Mouse (Mus musculus) kidney, embryonic 15.5 days (tissue): ENCODE data around the gene Nabp1. TPM values are rescaled to one million over a fixed set of nuclear protein-coding genes. Genes with fewer than 3 reads are reported as not detected.

Experiments used
- ATAC-seq: fragments of 200-750 bp; cut with Nextera tagmentation; replicated peaks from 2 replicates; pipeline ENCODE4 v1.8.0; 2017; ENCODE audit warnings: moderate TSS enrichment; ENCODE audit not compliant: low FRiP score
- H3K27ac ChIP-seq: fragments of 300-500 bp; sonication (generic); 2 replicates; pipeline ENCODE4 v1.5.1; 2015; ENCODE audit warnings: mild to moderate bottlenecking, inconsistent platforms
- H3K27me3 ChIP-seq: fragments of 300-500 bp; sonication (generic); 2 replicates; pipeline ENCODE4 v1.6.1; 2015; ENCODE audit warnings: inconsistent platforms
- H3K36me3 ChIP-seq: fragments of 300-500 bp; sonication (generic); 2 replicates; pipeline ENCODE4 v1.6.1; 2015; ENCODE audit warnings: inconsistent platforms
- H3K4me1 ChIP-seq: fragments of 300-500 bp; sonication (generic); 2 replicates; pipeline ENCODE4 v1.6.1; 2015; ENCODE audit warnings: inconsistent platforms
- H3K4me2 ChIP-seq: fragments of 300-500 bp; sonication (generic); 2 replicates; pipeline ENCODE4 v1.6.1; 2015; ENCODE audit warnings: moderate library complexity, mild to moderate bottlenecking, inconsistent platforms
- H3K4me3 ChIP-seq: fragments of 300-500 bp; sonication (generic); replicated peaks from 2 replicates; pipeline ENCODE4 v1.5.1; 2015; ENCODE audit warnings: mild to moderate bottlenecking, inconsistent platforms
- H3K9ac ChIP-seq: fragments of 300-500 bp; sonication (generic); 2 replicates; pipeline ENCODE4 v1.6.1; 2015; ENCODE audit warnings: mild to moderate bottlenecking, inconsistent platforms
- H3K9me3 ChIP-seq: fragments of 300-500 bp; sonication (generic); replicated peaks from 2 replicates; pipeline ENCODE4 v1.6.1; 2016; ENCODE audit warnings: inconsistent platforms
- WGBS: fragments of 180-500 bp; shearing (Covaris S2); methylation state at CpG from one replicate; pipeline ENCODE4 v1.1.7; 2015; ENCODE audit warnings: mixed read lengths; 5-methylcytosine and 5-hydroxymethylcytosine counted together
- polyA plus RNA-seq: library from polyadenylated mRNA; unstranded; fragments of >200 nt; fragmentation: Nextera tagmentation; extraction: Ambion mirVana; gene quantifications from 2 replicates; pipeline ENCODE4 v1.2.1, GENCODE M21; 2015

The Nabp1 gene
- polyA plus RNA-seq, 1 experiment from 2014 or later: 21.1 TPM

DNA sequence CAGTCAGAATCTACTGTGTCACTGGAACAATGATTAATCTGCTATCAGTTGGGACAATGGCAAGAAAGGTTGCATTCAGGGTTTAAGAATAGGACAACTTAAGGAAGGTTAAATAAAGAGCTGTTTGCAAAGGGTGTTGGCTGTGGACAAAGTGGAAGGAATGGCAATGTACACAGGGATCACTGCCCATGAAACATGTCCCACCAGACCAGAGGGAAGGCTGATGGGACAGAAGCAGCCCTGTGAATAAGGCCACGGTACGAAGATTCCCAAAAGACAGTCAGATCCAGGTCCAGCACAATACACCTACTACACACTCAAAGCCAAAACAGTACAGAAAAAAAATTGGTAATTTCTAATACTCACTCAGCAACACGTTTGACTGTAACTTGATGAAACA lies 30.3 kb upstream of the Nabp1 start:
- peaks cover 8% of the 10 kb centered on the region for H3K4me1 ChIP-seq
- no peaks in the 10 kb centered on the region for H3K27me3 ChIP-seq
- WGBS: 78% methylated on average over 3 of the region's 3 CpGs
- ATAC-seq: no peak
- H3K9ac ChIP-seq: no peak overlapping the region
- H3K4me3 ChIP-seq: no peak overlapping the region
- no peaks in the 10 kb centered on the region for H3K36me3 ChIP-seq
- no peak overlapping the region for H3K4me2 ChIP-seq
- H3K27ac ChIP-seq: 0 out of 2 replicates have a peak overlapping the region, but pooled peaks have one; percentile 51
- H3K9me3 ChIP-seq: no peaks in the 10 kb centered on the region

- H3K4me3 ChIP-seq: no peak overlapping the region
- no peak overlapping the region for H3K9ac ChIP-seq
- H3K36me3 ChIP-seq: no peaks in the 10 kb centered on the region
- H3K27ac ChIP-seq: no peak overlapping the region
- H3K4me2 ChIP-seq: no peak overlapping the region
- 91% methylated on average over 5 of the region's 5 CpGs for whole genome bisulfite sequencing
- H3K27me3 ChIP-seq: no peaks in the 10 kb centered on the region
- H3K9me3 ChIP-seq: no peaks in the 10 kb centered on the region
- H3K4me1 ChIP-seq: peaks cover 5% of the 10 kb centered on the region
- no peak for ATAC-seq
Observed at GRCm38 (mm10) chr1:51507436-51507835, 29.2 kb upstream of the Nabp1 start.

- Histone ChIP-seq H3K4me2 (no peak overlapping the region), H3K9ac (no peak overlapping the region), H3K27ac (no peak overlapping the region), H3K9me3 (no peaks in the 10 kb centered on the region), H3K4me1 (peaks cover 5% of the 10 kb centered on the region), H3K4me3 (no peak overlapping the region), H3K36me3 (no peaks in the 10 kb centered on the region), H3K27me3 (no peaks in the 10 kb centered on the region)
- WGBS: 88% methylated on average over 4 of the region's 4 CpGs
- no peak for ATAC-seq
Observed at GRCm38 (mm10) chr1:51506236-51506635, 28.0 kb upstream of the Nabp1 start.

DNA sequence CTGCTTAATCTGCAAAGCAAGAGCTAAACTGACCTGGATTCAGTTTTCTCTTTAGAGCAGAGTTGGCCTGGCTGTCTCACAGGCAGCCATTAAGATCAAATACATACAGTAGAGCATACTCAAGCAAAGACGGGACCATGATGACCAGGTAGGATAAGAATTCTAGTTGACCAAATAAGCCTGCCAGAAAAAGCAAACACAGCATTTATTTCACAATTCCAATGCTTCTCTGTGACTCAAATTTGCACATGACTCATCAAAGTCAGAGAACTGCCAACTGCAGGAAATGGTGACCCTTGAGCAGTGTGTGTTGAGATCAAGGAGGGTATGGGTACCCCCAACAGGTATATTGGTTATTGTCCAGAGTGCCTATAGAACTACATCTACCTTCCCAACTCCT lies 27.4 kb upstream of the Nabp1 start:
- Histone ChIP-seq H3K9ac (no peak overlapping the region), H3K4me3 (no peak overlapping the region), H3K4me2 (no peak overlapping the region), H3K36me3 (no peaks in the 10 kb centered on the region), H3K9me3 (no peaks in the 10 kb centered on the region), H3K27ac (no peak overlapping the region), H3K4me1 (peaks cover 5% of the 10 kb centered on the region), H3K27me3 (no peaks in the 10 kb centered on the region)
- no peak for ATAC-seq
- 71% methylated on average over 1 of the region's 1 CpGs for WGBS

DNA sequence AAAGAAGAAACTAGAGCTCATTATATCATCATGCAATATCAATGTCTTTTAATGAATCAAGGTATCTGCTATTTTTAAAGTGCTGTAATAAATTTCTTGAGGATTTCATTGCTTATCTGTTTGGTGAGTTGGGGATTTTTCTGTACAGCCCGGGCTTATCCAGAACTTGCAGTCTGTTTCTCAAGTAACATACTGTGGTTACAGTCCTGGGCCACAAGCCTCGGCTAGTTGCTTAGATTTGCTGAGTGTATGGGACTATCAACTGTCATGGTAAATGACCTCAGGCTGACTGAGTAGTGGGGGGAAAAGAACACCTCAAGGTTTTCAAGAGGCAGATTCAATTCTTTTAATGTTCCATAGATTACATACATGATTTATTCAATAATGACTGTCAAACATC lies 24.8 kb upstream of the Nabp1 start:
- WGBS: 81% methylated on average over 2 of the region's 2 CpGs
- no peaks in the 10 kb centered on the region for H3K36me3 ChIP-seq

GRCm38 (mm10) chr1:51502353-51502752 lies 24.1 kb upstream of the Nabp1 start:
- Histone ChIP-seq H3K4me3 (no peak overlapping the region), H3K36me3 (no peaks in the 10 kb centered on the region), H3K27ac (no peak overlapping the region), H3K9me3 (no peaks in the 10 kb centered on the region), H3K27me3 (no peaks in the 10 kb centered on the region), H3K4me1 (no peaks in the 10 kb centered on the region), H3K9ac (no peak overlapping the region), H3K4me2 (no peak overlapping the region)
- 84% methylated on average over 5 of the region's 5 CpGs for WGBS
- ATAC-seq: no peak

More for the DNA sequence above, 24.8 kb upstream of the Nabp1 start:
- Histone ChIP-seq H3K4me2 (no peak overlapping the region), H3K27ac (no peak overlapping the region), H3K4me3 (no peak overlapping the region), H3K9me3 (no peaks in the 10 kb centered on the region), H3K4me1 (no peaks in the 10 kb centered on the region), H3K27me3 (no peaks in the 10 kb centered on the region), H3K9ac (no peak overlapping the region)
- no peak for ATAC-seq

DNA sequence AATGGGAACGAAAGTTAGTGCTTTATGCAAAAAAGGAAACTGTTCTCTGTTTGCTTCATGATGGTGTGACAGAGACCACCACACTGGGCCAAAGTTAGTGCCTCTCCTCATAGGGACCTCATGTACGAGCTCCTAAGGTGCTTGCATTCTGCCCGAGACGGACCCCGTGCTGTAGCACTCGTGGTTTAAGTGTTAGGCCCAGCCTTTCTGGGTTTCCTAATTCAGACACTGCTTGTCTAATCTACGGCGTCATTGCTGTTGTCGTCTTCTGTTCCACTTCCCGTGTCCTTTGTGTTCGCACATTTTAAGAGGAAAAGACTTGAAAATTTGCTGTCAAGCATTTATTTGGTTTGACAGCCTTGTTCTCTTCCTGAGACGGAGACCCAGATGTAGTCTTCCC lies 23.0 kb upstream of the Nabp1 start:
- Histone ChIP-seq H3K27me3 (no peaks in the 10 kb centered on the region), H3K9ac (no peak overlapping the region), H3K36me3 (no peaks in the 10 kb centered on the region), H3K9me3 (no peaks in the 10 kb centered on the region), H3K27ac (no peak overlapping the region), H3K4me1 (no peaks in the 10 kb centered on the region), H3K4me3 (no peak overlapping the region), H3K4me2 (no peak overlapping the region)
- no peak for ATAC-seq
- 81% methylated on average over 12 of the region's 12 CpGs for WGBS

GRCm38 (mm10) chr1:51498601-51499098 lies 20.4 kb upstream of the Nabp1 start:
- no peaks in the 10 kb centered on the region for H3K36me3 ChIP-seq
- no peaks in the 10 kb centered on the region for H3K9me3 ChIP-seq
- WGBS: 62% methylated on average over 2 of the region's 2 CpGs
- ATAC-seq: no peak
- no peak overlapping the region for H3K4me2 ChIP-seq
- H3K9ac ChIP-seq: no peak overlapping the region
- H3K27ac ChIP-seq: no peak overlapping the region
- no peak overlapping the region for H3K4me3 ChIP-seq
- H3K4me1 ChIP-seq: no peaks in the 10 kb centered on the region
- H3K27me3 ChIP-seq: no peaks in the 10 kb centered on the region

DNA sequence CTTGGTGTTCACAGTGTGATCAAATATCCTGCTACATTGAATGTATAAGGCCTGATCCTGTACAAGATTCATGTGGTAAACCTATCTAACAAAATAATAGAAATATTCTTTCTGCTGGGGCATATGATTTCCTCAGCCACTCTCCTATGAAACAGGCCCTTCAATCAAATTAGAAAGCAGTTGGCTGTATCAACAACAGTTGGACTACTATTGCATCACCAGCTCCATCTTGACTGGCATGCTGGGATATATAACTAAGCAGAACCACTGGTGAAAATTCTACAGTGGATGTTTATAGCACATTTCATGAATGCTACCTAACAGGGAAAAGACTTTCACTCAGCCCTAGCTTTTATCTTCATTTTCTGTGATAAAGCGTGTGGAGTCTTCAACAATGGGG lies 17.9 kb upstream of the Nabp1 start:
- 94% methylated on average over 1 of the region's 1 CpGs for WGBS
- Histone ChIP-seq H3K9me3 (no peaks in the 10 kb centered on the region), H3K4me3 (no peak overlapping the region), H3K4me1 (no peaks in the 10 kb centered on the region), H3K36me3 (no peaks in the 10 kb centered on the region), H3K4me2 (no peak overlapping the region), H3K27ac (no peak overlapping the region), H3K27me3 (no peaks in the 10 kb centered on the region), H3K9ac (no peak overlapping the region)
- no peak for ATAC-seq

GRCm38 (mm10) chr1:51493592-51494307 lies 15.5 kb upstream of the Nabp1 start:
- no peaks in the 10 kb centered on the region for H3K4me1 ChIP-seq
- no peak overlapping the region for H3K9ac ChIP-seq
- no peak overlapping the region for H3K4me2 ChIP-seq
- H3K27me3 ChIP-seq: no peaks in the 10 kb centered on the region
- ATAC-seq: no peak
- H3K9me3 ChIP-seq: no peaks in the 10 kb centered on the region
- no peak overlapping the region for H3K4me3 ChIP-seq
- 82% methylated on average over 7 of the region's 7 CpGs for WGBS
- no peaks in the 10 kb centered on the region for H3K36me3 ChIP-seq
- H3K27ac ChIP-seq: no peak overlapping the region

DNA sequence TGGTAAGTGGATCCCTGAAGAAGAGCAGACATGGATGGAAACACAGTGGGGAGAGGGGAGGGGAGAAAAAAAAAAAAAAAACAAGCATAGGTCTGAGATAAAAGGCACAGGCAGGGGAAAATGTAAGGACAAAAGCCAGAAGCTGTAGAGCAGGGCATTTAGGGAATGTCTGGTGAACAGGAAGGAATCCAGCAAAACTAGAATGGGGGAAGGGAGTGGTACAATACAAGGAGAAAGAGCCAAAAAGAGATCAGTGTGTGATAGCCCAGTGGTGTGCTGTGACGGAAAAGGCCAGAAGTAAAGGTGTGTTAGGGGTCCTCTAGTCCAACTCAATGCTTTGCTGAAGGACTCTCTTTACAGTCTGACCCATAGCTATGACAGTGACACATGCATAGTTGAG lies 8.1 kb upstream of the Nabp1 start:
- Histone ChIP-seq H3K9me3 (no peaks in the 10 kb centered on the region), H3K4me3 (no peak overlapping the region), H3K4me1 (no peaks in the 10 kb centered on the region), H3K27me3 (no peaks in the 10 kb centered on the region), H3K9ac (no peak overlapping the region), H3K36me3 (no peaks in the 10 kb centered on the region), H3K4me2 (no peak overlapping the region), H3K27ac (no peak overlapping the region)
- no peak for ATAC-seq
- 75% methylated on average over 1 of the region's 1 CpGs for WGBS

DNA sequence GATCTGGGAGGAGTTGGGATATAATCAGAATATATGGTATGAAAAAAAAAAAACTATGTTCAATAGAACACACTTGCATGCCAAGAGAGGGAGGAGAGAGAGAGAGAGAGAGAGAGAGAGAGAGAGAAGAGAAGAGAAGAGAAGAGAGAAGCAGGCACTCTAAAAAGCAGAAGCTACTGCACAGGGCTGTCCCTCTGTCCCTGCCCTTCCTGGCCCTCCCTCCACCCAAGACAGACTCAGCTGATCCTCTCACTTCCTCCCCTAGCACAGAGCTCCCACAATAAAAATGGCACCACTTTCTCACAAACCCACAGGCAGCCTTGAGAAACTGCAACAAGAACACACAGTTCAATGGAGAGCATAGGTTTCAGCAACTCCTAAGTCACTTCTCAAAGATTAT lies 2.2 kb upstream of the Nabp1 start:
- Histone ChIP-seq H3K9me3 (no peaks in the 10 kb centered on the region), H3K36me3 (no peaks in the 10 kb centered on the region), H3K9ac (no peak overlapping the region), H3K27me3 (no peaks in the 10 kb centered on the region), H3K4me2 (no peak overlapping the region), H3K4me3 (no peak overlapping the region), H3K27ac (no peak overlapping the region), H3K4me1 (peaks cover 4% of the 10 kb centered on the region)
- no peak for ATAC-seq

- no peak for ATAC-seq
- Histone ChIP-seq H3K4me3 (no peak overlapping the region), H3K27me3 (no peaks in the 10 kb centered on the region), H3K9ac (no peak overlapping the region), H3K4me1 (peaks cover 4% of the 10 kb centered on the region), H3K36me3 (no peaks in the 10 kb centered on the region), H3K27ac (no peak overlapping the region), H3K4me2 (no peak overlapping the region), H3K9me3 (no peaks in the 10 kb centered on the region)
- WGBS: 91% methylated on average over 1 of the region's 1 CpGs
Observed at GRCm38 (mm10) chr1:51479691-51480090, 1.5 kb upstream of the Nabp1 start.
